Mouse (Mus musculus) liver, adult 2 months (tissue): ENCODE data around the gene Rtkn2. TPM values are rescaled to one million over a fixed set of nuclear protein-coding genes. Genes with fewer than 3 reads are reported as not detected.

ENCODE experiments used
- DNase-seq: peaks from one replicate; pipeline ENCODE4 v3.0.0-alpha.2; 2011; ENCODE audit warnings: low read depth, low spot score; ENCODE audit errors: extremely low read depth
- H3K27ac ChIP-seq: fragments of 200-500 bp; replicated peaks from 2 replicates; pipeline ENCODE4 v1.5.1; 2012; ENCODE audit warnings: low read depth, mild to moderate bottlenecking, control low read depth, inconsistent platforms, low read length; ENCODE audit not compliant: insufficient read depth
- H3K27me3 ChIP-seq: fragments of 200-500 bp; 2 replicates; pipeline ENCODE4 v1.6.1; 2012; ENCODE audit warnings: mild to moderate bottlenecking, moderate library complexity, low read length, inconsistent platforms; ENCODE audit not compliant: control insufficient read depth, insufficient read depth
- H3K36me3 ChIP-seq: fragments of 200-500 bp; 2 replicates; pipeline ENCODE4 v1.6.1; 2012; ENCODE audit warnings: low read length, inconsistent platforms; ENCODE audit not compliant: control insufficient read depth, insufficient read depth
- H3K4me1 ChIP-seq: fragments of 200-500 bp; 2 replicates; pipeline ENCODE4 v1.6.1; 2011; ENCODE audit warnings: low read length; ENCODE audit not compliant: control insufficient read depth, insufficient read depth
- H3K4me3 ChIP-seq: fragments of 200-500 bp; 2 replicates; pipeline ENCODE4 v1.5.1; 2011; ENCODE audit warnings: low read depth, mild to moderate bottlenecking, control low read depth, low read length, moderate library complexity; ENCODE audit not compliant: insufficient read depth
- H3K79me2 ChIP-seq: fragments of 200-500 bp; 2 replicates; pipeline ENCODE4 v1.6.1; 2012; ENCODE audit warnings: inconsistent platforms, mild to moderate bottlenecking, low read length, moderate library complexity; ENCODE audit not compliant: control insufficient read depth, insufficient read depth
- H3K9ac ChIP-seq: fragments of 200-500 bp; 2 replicates; pipeline ENCODE4 v1.6.1; 2012; ENCODE audit warnings: low read depth, mild to moderate bottlenecking, control low read depth, inconsistent platforms, low read length
- CTCF ChIP-seq: fragments of 200-500 bp; IDR thresholded peaks from 2 replicates; pipeline ENCODE4 v1.5.1; 2011; ENCODE audit warnings: low read depth, low read length, control low read depth
- POLR2A ChIP-seq: fragments of 200-500 bp; IDR thresholded peaks from 2 replicates; pipeline ENCODE4 v1.6.1; 2011; ENCODE audit warnings: low read length, control low read depth; ENCODE audit not compliant: insufficient read depth; ENCODE audit errors: extremely low read depth
- WGBS: fragments of 180-500 bp; shearing (Covaris S2); methylation state at CpG from one replicate; pipeline ENCODE4 v1.1.7; 2018; 5-methylcytosine and 5-hydroxymethylcytosine counted together
- polyA plus RNA-seq: library from polyadenylated mRNA; depleted of rRNA; stranded (reverse); fragments of >200 nt; gene quantifications from 2 replicates; pipeline ENCODE4 v1.2.3, GENCODE M21; 2012
- total RNA-seq: library from RNA; depleted of rRNA; stranded (reverse); fragments of >200 nt; gene quantifications from 2 replicates; pipeline ENCODE4 v1.2.3, GENCODE M21; 2014

Gene Rtkn2
- total and polyA plus RNA-seq, 2 experiments, result 0.09 TPM; not detected in 1

GRCm38 (mm10) chr10:68078708-68079107 is 99.3 kb downstream of the Rtkn2 start:
- H3K36me3 ChIP-seq, result no peaks in the 10 kb centered on the region
- WGBS, result over 99% methylated on average over 3 of the region's 3 CpGs
- no peaks in the 10 kb centered on the region for H3K4me1 ChIP-seq
- H3K79me2 ChIP-seq, result no peaks in the 10 kb centered on the region
- DNase-seq, result no peak
- H3K27me3 ChIP-seq, result no peaks in the 10 kb centered on the region
- H3K9ac ChIP-seq, result no peak overlapping the region
- no peak overlapping the region for H3K27ac ChIP-seq
- no peak for TF ChIP-seq POLR2A
- no peak for TF ChIP-seq CTCF
- H3K4me3 ChIP-seq, result no peak overlapping the region

GRCm38 (mm10) chr10:68079910-68080670 is 100.7 kb downstream of the Rtkn2 start:
- no peaks in the 10 kb centered on the region for H3K79me2 ChIP-seq
- H3K27me3 ChIP-seq, result no peaks in the 10 kb centered on the region
- H3K27ac ChIP-seq, result no peak overlapping the region
- WGBS, result 94% methylated on average over 10 of the region's 10 CpGs
- no peak overlapping the region for H3K9ac ChIP-seq
- H3K4me1 ChIP-seq, result no peaks in the 10 kb centered on the region
- no peaks in the 10 kb centered on the region for H3K36me3 ChIP-seq
- no peak overlapping the region for H3K4me3 ChIP-seq
- TF ChIP-seq CTCF (no peak), POLR2A (no peak)
- no peak for DNase-seq

- Histone ChIP-seq H3K27ac (no peak overlapping the region), H3K79me2 (no peaks in the 10 kb centered on the region), H3K4me3 (no peak overlapping the region), H3K27me3 (no peaks in the 10 kb centered on the region), H3K36me3 (no peaks in the 10 kb centered on the region), H3K9ac (no peak overlapping the region), H3K4me1 (no peaks in the 10 kb centered on the region)
- TF ChIP-seq CTCF, result no peak
- TF ChIP-seq POLR2A, result no peak
- 76% methylated on average over 6 of the region's 6 CpGs for WGBS
- no peak for DNase-seq
Observed at GRCm38 (mm10) chr10:68081712-68082111, 102.3 kb downstream of the Rtkn2 start.

DNA sequence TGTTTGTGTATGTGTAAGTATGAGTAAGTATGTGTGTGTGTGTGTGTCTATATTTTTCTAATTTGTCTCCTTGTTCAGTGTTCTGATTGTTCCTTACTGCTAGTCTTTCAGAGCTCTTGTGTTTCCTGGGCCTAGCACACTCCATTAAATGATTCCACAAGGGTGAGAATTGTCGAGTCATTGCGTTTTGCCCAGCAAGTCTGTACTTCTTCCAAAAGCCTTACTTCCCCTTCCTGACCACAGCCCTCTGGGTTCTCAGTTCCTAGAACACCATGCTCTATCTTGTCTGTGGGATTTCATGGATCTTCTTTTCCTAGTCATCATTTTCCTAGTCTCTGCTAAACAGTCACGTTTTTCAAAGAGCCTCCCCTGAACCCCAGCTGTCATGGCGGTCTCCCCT is 106.2 kb downstream of the Rtkn2 start:
- Histone ChIP-seq H3K79me2 (no peaks in the 10 kb centered on the region), H3K9ac (no peak overlapping the region), H3K27me3 (no peaks in the 10 kb centered on the region), H3K4me3 (no peak overlapping the region), H3K4me1 (peaks cover 3% of the 10 kb centered on the region; the same call in 1 of the 2 replicates), H3K27ac (no peak overlapping the region), H3K36me3 (no peaks in the 10 kb centered on the region)
- no peak for TF ChIP-seq POLR2A
- 76% methylated on average over 4 of the region's 4 CpGs for WGBS
- DNase-seq, result no peak

DNA sequence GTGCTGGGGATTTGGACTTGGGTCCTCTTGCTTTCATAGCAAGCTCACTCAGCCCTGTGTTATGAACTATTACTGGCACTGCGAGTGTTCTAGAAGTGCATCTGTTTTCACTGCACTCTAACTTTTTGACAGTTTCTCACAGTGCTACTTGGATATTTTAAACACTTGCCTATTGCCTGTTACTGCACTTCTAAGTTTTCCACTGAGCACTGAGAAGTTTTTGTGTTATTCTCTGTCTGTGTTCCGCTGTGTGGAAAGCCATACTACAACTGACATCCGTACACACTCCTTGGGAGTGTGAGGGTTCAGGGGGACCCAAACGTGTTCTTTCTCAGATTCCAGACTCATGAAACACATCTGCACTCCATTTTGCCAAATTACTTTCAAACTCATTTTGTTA is 107.6 kb downstream of the Rtkn2 start:
- Histone ChIP-seq H3K79me2 (no peaks in the 10 kb centered on the region), H3K27me3 (no peaks in the 10 kb centered on the region), H3K36me3 (no peaks in the 10 kb centered on the region), H3K27ac (no peak overlapping the region), H3K4me1 (peaks cover 17% of the 10 kb centered on the region), H3K9ac (no peak overlapping the region), H3K4me3 (no peak overlapping the region)
- no peak for TF ChIP-seq POLR2A
- no peak for DNase-seq
- WGBS, result 93% methylated on average over 4 of the region's 4 CpGs

- DNase-seq, result no peak
- Histone ChIP-seq H3K4me3 (no peak overlapping the region), H3K79me2 (no peaks in the 10 kb centered on the region), H3K27ac (no peak overlapping the region), H3K36me3 (no peaks in the 10 kb centered on the region), H3K4me1 (peaks cover 18% of the 10 kb centered on the region), H3K27me3 (no peaks in the 10 kb centered on the region), H3K9ac (no peak overlapping the region)
- TF ChIP-seq POLR2A (no peak), CTCF (peak; percentile 45)
- WGBS, result 85% methylated on average over 3 of the region's 3 CpGs
Observed at GRCm38 (mm10) chr10:68087722-68088121, 108.4 kb downstream of the Rtkn2 start.
